Mouse (Mus musculus): ENCODE results near the gene Myo16.

- TF ChIP-seq GATA1 (IDR thresholded peaks at IDR 0.05; ENCODE audit: low read length) (no peak), TAL1 (IDR thresholded peaks at IDR 0.05; ENCODE audit: low read length) (no peak)
These were observed 291.3 kb downstream of the Myo16 start for GRCm38 (mm10) chr8:10445011-10445410.

All from erythroblast, embryonic 14.5 days (primary cell).